Mouse (Mus musculus) gastrocnemius, postnatal 36 days (tissue): Measurements from ENCODE around the gene Arhgef28. TPM values are rescaled to one million over a fixed set of nuclear protein-coding genes. Genes with fewer than 3 reads are reported as not detected.

Experiments
- DNase-seq, 2 experiments: peaks; one replicate each; pipeline ENCODE4 v3.0.0; 2022
- intact Hi-C: fragments of 180-260 bp; cut with DNase I; formaldehyde crosslinking; loops from one replicate; pipeline ENCODE4 v1.15.1; 2025
- total RNA-seq, 2 experiments: library from RNA; stranded (reverse); gene quantifications; 2 replicates each; pipeline ENCODE4 v1.2.3; 2021

Gene Arhgef28
- total RNA-seq, 2 experiments from 2014 or later, result 2.8 to 3.7 TPM

DNA sequence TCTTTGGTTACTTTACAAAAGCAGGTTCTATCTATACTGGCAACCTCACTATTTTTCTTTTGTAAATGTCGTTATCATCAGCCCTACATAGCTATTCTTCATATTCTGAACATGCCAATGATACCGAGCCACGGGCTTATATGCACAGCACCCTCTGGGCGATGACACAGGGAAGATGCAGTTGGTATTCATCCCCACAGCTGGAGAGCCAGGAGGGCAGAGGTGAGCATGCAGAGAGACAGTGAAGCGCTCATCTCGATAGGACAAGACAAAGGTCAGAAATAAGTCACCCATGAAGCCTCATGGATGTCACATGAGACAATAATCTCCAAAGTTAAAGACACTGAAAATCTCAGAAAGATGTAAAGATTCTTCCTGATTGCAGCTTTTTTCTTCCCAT lies 217.4 kb downstream of the Arhgef28 start:
- no peak for DNase-seq
- intact Hi-C loops, result no loop called here

GRCm38 (mm10) chr13:97986691-97987090 lies 219.5 kb downstream of the Arhgef28 start:
- no peak for DNase-seq
- intact Hi-C loops, result no loop called here

GRCm38 (mm10) chr13:97977104-97977503 lies 229.1 kb downstream of the Arhgef28 start:
- no peak for DNase-seq
- intact Hi-C loops, result no loop called here

- no peak for DNase-seq
- intact Hi-C loops, result no loop called here
Measured at GRCm38 (mm10) chr13:97976642-97977041, 229.6 kb downstream of the Arhgef28 start.

- no peak for DNase-seq
- intact Hi-C loops, result no loop called here
Measured at GRCm38 (mm10) chr13:97974532-97975194, 231.6 kb downstream of the Arhgef28 start.

DNA sequence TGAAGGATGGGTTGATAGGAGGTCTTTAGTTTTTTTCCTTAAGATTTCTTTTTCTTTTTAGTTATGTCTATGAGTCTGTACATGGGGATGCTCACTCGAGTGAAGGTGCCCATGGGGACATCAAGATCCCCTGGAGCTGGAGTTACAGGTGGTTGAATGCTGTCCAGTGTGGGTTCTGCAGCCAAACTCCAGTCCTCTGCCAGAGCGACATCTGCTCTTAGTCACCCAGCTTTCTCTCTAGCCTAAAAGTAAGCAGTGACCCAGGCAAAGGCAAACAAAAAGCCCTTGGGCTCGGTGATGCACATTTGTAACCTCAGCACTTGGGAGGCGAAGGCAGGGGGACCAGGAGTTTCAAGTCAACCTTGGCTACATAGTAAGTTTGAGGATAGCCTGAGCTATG lies 232.3 kb downstream of the Arhgef28 start:
- intact Hi-C loops, result no loop called here
- DNase-seq, result no peak

DNA sequence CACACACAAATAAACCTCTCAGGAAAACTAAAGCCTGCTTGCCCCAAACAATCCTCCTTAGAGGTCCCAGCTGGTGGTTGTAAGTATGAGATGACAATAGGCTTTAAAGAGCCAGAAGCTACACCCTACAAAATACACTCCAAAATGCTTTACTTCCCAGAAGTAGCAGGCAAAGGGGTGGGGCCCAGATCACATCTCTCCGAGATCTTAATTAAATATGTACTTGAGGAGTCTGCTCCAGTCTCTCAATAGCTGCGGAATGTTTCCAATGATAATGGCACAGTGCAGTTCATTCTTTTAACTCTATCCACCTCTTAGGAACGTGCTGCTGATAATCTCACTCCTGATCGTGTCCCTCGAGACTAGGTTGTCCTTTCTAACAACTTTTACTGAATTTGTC lies 240.2 kb downstream of the Arhgef28 start:
- intact Hi-C loops, result no loop called here
- no peak for DNase-seq

DNA sequence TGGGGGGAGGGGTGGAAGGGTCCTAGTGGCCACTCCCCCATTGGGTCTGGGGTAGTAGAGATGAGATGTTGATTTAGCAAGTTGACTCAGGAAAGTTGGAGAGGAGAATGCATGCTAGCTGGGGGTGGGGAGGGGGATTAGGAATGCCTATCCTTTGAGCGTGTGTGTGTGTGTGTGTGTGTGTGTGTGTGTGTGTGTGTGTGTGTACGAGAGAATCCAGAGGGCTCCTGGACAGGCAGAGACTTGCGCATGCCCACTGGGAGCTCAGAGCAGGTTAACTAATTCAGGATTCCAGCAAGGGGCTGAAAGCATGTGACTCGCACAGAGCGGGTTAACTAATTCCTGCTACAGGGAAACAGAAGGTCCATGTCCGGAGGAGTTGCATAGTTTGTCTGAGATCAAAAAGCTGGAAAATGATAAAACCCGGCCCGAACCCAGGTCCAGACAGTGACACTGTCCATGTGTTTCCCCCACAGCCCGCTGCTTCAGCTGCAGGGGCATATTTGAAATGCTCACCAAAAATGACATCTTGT lies 241.3 kb downstream of the Arhgef28 start:
- DNase-seq, result no peak
- intact Hi-C loops, result no loop called here

- DNase-seq, result no peak
- intact Hi-C loops, result no loop called here
Measured at GRCm38 (mm10) chr13:97960142-97960541, 246.1 kb downstream of the Arhgef28 start.

DNA sequence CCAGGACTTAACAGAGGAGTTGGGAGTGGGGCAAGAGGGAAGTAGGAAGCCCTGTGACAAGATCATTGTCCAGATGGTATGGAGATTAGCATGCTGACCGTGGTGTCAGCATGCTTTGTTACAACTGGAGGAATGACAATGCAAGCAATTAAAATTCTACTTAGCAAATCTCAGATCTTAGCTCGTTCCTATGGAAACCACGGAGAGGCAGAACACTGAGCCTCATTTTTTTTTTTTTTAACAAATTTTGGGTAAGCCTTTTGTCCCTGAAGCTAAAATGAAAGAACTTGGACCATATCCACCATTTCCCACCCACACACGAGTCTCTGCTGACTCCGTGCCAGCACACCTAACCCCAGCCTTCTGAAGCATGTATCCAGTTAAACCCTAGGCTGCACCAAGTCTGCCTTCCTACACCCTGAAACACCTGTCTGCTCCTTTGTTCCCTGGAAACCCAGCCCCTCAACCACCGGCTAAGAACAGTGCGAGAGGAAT lies 246.8 kb downstream of the Arhgef28 start:
- DNase-seq, result no peak
- intact Hi-C loops, result no loop called here

DNA sequence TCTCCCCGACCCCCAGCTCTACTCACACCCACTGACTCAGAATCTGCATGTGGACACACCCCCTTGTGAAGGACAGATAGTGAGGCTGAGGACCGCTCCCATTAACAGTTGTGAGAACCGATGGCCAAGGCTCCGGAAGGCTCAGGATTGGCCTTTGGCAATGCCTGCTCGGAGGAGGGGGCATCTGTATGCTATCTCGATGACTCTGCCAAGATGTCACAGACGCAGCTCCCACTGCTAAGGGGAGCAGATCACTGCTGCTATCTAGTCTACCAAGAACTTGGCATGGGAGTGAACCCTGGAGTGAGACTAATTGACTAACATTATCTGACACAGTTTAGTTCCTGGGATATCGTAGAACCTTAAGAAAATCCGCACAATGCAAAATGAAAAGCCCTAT lies 250.5 kb downstream of the Arhgef28 start:
- no peak for DNase-seq
- intact Hi-C loops, result no loop called here

DNA sequence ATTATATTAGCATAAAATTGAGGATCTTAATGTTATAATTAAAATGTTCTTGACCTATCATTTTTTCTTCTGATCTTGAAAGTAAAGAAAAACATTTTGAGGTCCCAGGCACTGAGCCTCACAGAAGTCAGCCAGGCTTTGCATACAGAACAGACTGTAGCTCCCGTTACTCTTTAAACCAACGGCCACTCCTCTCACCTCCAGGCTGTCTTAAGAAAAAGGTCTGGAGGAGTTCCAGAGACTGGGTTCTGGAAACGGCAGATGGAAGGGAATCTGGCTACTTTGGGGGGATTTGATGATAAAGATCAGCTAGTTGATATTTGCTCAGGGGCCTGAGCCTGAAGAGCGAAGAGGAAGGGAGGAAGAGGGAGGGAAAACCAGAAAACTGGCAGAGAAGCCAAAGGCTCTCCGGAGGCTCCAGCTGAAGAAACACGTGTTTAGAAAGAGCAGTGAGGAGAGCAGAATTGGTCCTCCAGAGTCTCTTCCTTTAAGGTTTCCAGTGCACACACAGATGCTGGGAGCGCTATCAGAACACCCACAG lies 251.2 kb downstream of the Arhgef28 start:
- intact Hi-C loops, result no loop called here
- no peak for DNase-seq

DNA sequence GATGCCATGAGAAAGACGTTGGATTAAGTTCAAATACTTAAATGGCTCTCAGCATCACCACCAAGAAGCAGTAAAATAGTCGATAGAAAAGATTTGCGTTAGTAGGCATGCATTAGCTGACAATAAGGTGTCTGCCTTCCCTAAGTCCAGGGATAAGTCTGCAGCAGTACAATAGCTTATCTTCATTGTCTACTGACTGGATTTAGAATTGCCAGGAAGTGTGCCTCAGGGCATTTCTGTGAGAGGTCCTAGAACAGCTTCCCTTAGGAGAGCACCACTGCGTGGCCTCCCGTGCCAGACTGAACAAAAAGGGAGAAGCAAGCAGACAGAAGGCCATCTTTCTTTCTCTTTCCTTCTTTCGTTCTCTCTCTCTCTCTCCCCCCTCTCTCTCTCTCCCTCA lies 252.2 kb downstream of the Arhgef28 start:
- DNase-seq, result no peak
- intact Hi-C loops, result no loop called here

DNA sequence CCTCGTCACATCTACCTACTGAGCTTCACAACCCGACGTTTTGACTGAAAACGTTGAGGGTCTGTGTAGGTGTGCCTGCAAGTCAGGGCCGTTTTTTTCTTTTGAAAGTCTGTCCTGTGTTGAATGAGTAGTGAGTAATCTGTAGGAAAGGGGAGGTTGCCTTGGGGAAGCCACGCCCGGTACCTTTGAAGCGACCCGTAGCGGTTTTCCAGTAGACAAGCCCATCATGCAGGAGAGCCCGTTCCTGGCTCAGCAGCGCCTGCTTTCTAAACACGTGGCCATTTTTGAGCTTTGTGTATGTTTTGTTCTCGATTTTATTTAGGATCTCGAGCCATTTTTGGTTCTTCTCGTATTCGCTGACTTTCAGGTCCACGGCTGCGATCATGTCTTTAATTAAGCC lies 252.7 kb downstream of the Arhgef28 start:
- intact Hi-C loops, result no loop called here
- DNase-seq, result no peak

GRCm38 (mm10) chr13:97948856-97949255 lies 257.4 kb downstream of the Arhgef28 start:
- DNase-seq, result no peak
- intact Hi-C loops, result no loop called here

GRCm38 (mm10) chr13:97947598-97947997 lies 258.6 kb downstream of the Arhgef28 start:
- no peak for DNase-seq
- intact Hi-C loops, result no loop called here

- intact Hi-C loops, result no loop called here
- no peak for DNase-seq
Measured at GRCm38 (mm10) chr13:97946422-97946821, 259.8 kb downstream of the Arhgef28 start.

GRCm38 (mm10) chr13:97941909-97942680 lies 264.1 kb downstream of the Arhgef28 start:
- intact Hi-C loops, result no loop called here

GRCm38 (mm10) chr13:97941099-97941498 lies 265.1 kb downstream of the Arhgef28 start:
- intact Hi-C loops, result no loop called here
- peak in 1 of 2 experiments; percentile 14 for DNase-seq

More at GRCm38 (mm10) chr13:97941909-97942680, 264.1 kb downstream of the Arhgef28 start:
- no peak for DNase-seq

GRCm38 (mm10) chr13:97939433-97940160 lies 266.6 kb downstream of the Arhgef28 start:
- intact Hi-C loops, result loop anchor here (10.0 kb wide), 2 partner anchors 325 to 1265 kb away; partner anchors contain the start of gene Hmgcr

More at GRCm38 (mm10) chr13:97939433-97940160, 266.6 kb downstream of the Arhgef28 start:
- DNase-seq, result no peak
